Mouse (Mus musculus) C2C12 (cell line): Measurements from ENCODE around the gene Folh1. TPM values are rescaled to one million over a fixed set of nuclear protein-coding genes. Genes with fewer than 3 reads are reported as not detected.

ENCODE experiments used
- H3K27me3 ChIP-seq: one replicate; pipeline ENCODE4 v1.6.1; 2011; ENCODE audit not compliant: control insufficient read depth, insufficient read depth, insufficient read length
- H3K36me3 ChIP-seq: one replicate; pipeline ENCODE4 v1.6.1; 2011; ENCODE audit not compliant: control insufficient read depth, insufficient read depth
- H3K4me3 ChIP-seq: one replicate; pipeline ENCODE4 v1.5.1; 2011; ENCODE audit warnings: mild to moderate bottlenecking, control low read depth; ENCODE audit not compliant: poor library complexity, insufficient read depth, severe bottlenecking
- H3K79me2 ChIP-seq: one replicate; pipeline ENCODE4 v1.6.1; 2011; ENCODE audit not compliant: control insufficient read depth, insufficient read depth
- H3K79me3 ChIP-seq: one replicate; pipeline ENCODE4 v1.6.1; 2011; ENCODE audit warnings: low read depth, control low read depth
- H3ac ChIP-seq: one replicate; pipeline ENCODE3; 2011; ENCODE audit warnings: low read depth; ENCODE audit not compliant: control insufficient read depth, insufficient read length
- CEBPB ChIP-seq: IDR thresholded peaks from one replicate; pipeline ENCODE4 v1.6.1; 2011; ENCODE audit warnings: low read depth, mild to moderate bottlenecking, control low read depth, moderate library complexity
- CTCF ChIP-seq: IDR thresholded peaks from one replicate; pipeline ENCODE4 v1.5.1; 2011; ENCODE audit not compliant: control insufficient read depth, insufficient read depth, insufficient read length
- FOSL1 ChIP-seq: IDR thresholded peaks from one replicate; pipeline ENCODE4 v1.8.0; 2011; ENCODE audit warnings: mild to moderate bottlenecking, low read length; ENCODE audit not compliant: poor library complexity, insufficient read depth, severe bottlenecking
- MAX ChIP-seq: IDR thresholded peaks from one replicate; pipeline ENCODE4 v1.6.1; 2011; ENCODE audit warnings: mild to moderate bottlenecking, control low read depth
- MYOD1 ChIP-seq: IDR thresholded peaks from one replicate; pipeline ENCODE4 v1.6.1; 2011; ENCODE audit warnings: low read depth; ENCODE audit not compliant: control insufficient read depth, insufficient read length
- MYOG ChIP-seq: IDR thresholded peaks from one replicate; pipeline ENCODE4 v1.6.1; 2011; ENCODE audit not compliant: control insufficient read depth, insufficient read length; ENCODE audit errors: extremely low read depth
- USF1 ChIP-seq: IDR thresholded peaks from one replicate; pipeline ENCODE4 v1.6.1; 2011; ENCODE audit warnings: low read depth, mild to moderate bottlenecking, control low read depth, moderate library complexity
- polyA plus RNA-seq: library from polyadenylated mRNA; unstranded; fragments of >200 nt; fragmentation: generic; extraction: Trizol; gene quantifications from one replicate; pipeline ENCODE4 v1.2.1, GENCODE M21; 2012; ENCODE audit warnings: missing spikeins

The Folh1 gene
- polyA plus RNA-seq, 1 experiment, result not detected

GRCm38 (mm10) chr7:86760751-86761150 is 15.0 kb downstream of the Folh1 start:
- no peaks in the 10 kb centered on the region for H3K27me3 ChIP-seq
- no peak overlapping the region for H3ac ChIP-seq
- TF ChIP-seq USF1 (no peak), CTCF (no peak), MYOD1 (no peak), FOSL1 (no peak), MAX (no peak)
- H3K79me2 ChIP-seq, result no peaks in the 10 kb centered on the region
- H3K4me3 ChIP-seq, result no peak overlapping the region
- no peaks in the 10 kb centered on the region for H3K36me3 ChIP-seq
- no peaks in the 10 kb centered on the region for H3K79me3 ChIP-seq

GRCm38 (mm10) chr7:86725013-86725412 is 50.7 kb downstream of the Folh1 start:
- no peak overlapping the region for H3ac ChIP-seq
- no peak overlapping the region for H3K4me3 ChIP-seq
- no peaks in the 10 kb centered on the region for H3K79me3 ChIP-seq
- TF ChIP-seq MAX (no peak), USF1 (no peak), MYOD1 (no peak), CEBPB (no peak), MYOG (no peak), FOSL1 (no peak), CTCF (no peak)
- no peaks in the 10 kb centered on the region for H3K36me3 ChIP-seq
- H3K27me3 ChIP-seq, result no peaks in the 10 kb centered on the region
- no peaks in the 10 kb centered on the region for H3K79me2 ChIP-seq

GRCm38 (mm10) chr7:86688030-86688429 is 87.7 kb downstream of the Folh1 start, which contains the start of gene Olfr292:
Gene Olfr292 (plus strand): TSS chr7:86688330.
- Histone ChIP-seq H3K79me3 (no peaks in the 10 kb centered on the region), H3K36me3 (no peaks in the 10 kb centered on the region), H3K27me3 (no peaks in the 10 kb centered on the region), H3K4me3 (no peak within 1 kb of the TSS), H3ac (no peak within 1 kb of the TSS), H3K79me2 (no peaks in the 10 kb centered on the region)
- TF ChIP-seq MAX, result no peak
- no peak for TF ChIP-seq FOSL1
- no peak for TF ChIP-seq CEBPB
- no peak for TF ChIP-seq CTCF
- no peak for TF ChIP-seq USF1
- no peak for TF ChIP-seq MYOD1

Other genes starting within 250 kb of the Folh1 start
- gene Olfr295, start 192.1 kb downstream of the Folh1 start, polyA plus RNA-seq, result not detected
- not detected for gene Olfr294, start 159.3 kb downstream of the Folh1 start, polyA plus RNA-seq
- not detected for gene Olfr293, start 126.9 kb downstream of the Folh1 start, polyA plus RNA-seq
- gene Olfr292, start 87.6 kb downstream of the Folh1 start, polyA plus RNA-seq, result not detected
- gene Vmn2r77, start 19.1 kb upstream of the Folh1 start, polyA plus RNA-seq, result not detected
- 0.15 TPM for gene Vmn2r78, start 139.2 kb upstream of the Folh1 start, polyA plus RNA-seq
- gene Vmn2r79, start 220.2 kb upstream of the Folh1 start, polyA plus RNA-seq, result 0.35 TPM